Mouse (Mus musculus): ENCODE measurements around the gene Rps6ka4. TPM values are rescaled to one million over a fixed set of nuclear protein-coding genes. Genes with fewer than 3 reads are reported as not detected.

The Rps6ka4 gene
- polyA plus RNA-seq, 1 experiment: 47.6 TPM

DNA sequence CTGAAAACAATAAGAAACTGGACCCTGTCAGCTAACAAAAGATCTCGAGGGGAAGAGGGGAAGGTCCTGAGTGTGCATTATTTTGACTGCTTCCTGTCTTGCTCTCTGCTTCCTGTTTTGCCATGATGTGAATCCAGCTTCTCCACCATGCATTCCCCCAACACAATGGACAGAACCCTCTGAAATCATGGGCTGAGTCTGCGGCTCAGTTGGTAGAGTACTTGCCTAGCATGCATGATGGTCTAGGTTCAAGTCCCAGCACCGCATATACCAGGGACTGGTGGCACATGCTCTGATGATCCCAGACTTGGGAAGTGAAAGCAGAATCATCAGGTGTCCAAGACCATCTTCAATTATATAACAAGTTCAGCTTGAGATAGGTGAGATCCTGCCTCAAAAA, 32.3 kb upstream of the Rps6ka4 start:
- no peak overlapping the region for H3ac ChIP-seq (ENCODE audit: control insufficient read depth, insufficient read length)
- no peak overlapping the region for H3K4me3 ChIP-seq
- no peak overlapping the region for H3K4me2 ChIP-seq (ENCODE audit: low read depth)
- TF ChIP-seq CEBPB (IDR thresholded peaks at IDR 0.05; ENCODE audit: insufficient read depth, poor library complexity, severe bottlenecking): no peak
- no peak for TF ChIP-seq POLR2AphosphoS2 (IDR thresholded peaks at IDR 0.05; ENCODE audit: insufficient read length, low read depth)
- TF ChIP-seq POLR2A (IDR thresholded peaks at IDR 0.05; ENCODE audit: insufficient read length, low read depth): no peak
- no peak for TF ChIP-seq TCF12 (IDR thresholded peaks at IDR 0.05; ENCODE audit: insufficient read depth, poor library complexity, severe bottlenecking)
- no peaks in the 10 kb centered on the region for H3K36me3 ChIP-seq (ENCODE audit: control insufficient read depth, insufficient read depth)
- no peaks in the 10 kb centered on the region for H3K79me2 ChIP-seq (ENCODE audit: control insufficient read depth, insufficient read depth)
- H3K27me3 ChIP-seq (ENCODE audit: control insufficient read depth, insufficient read depth, insufficient read length): no peaks in the 10 kb centered on the region

DNA sequence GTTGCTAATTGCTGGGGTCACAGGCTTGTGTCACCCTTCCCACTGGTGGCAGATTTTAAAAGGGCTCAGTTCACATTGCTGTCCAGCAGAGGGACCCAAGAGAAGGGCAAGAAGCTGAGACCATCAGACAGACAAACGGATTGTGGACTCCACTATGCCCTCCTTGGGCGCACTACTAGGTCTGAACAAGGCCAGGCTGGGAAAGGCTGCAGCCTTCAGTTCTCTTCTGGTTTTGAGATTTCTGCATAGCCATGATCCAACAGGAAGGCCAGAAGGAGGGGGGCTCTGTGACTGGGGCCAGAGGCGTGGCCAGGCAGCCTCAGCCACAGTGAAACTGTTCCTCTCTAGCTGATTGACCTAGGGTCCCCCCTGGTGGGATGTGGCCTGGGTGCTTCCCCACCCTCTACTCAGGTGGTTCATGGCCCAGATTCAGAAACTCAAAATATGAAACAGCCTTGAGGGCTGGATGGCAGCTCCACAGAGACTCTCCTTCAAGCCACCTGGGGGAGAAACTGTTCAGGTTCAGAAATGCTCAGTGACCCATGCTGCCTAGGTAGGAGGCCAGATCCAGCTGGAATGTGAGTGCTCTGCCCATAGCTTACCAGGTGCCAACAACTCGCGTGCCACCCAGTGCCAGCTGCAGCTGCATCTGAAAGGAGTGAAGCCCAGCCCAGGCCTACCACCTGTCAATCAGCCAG, 31.3 kb upstream of the Rps6ka4 start:
- Histone ChIP-seq H3K4me2 (ENCODE audit: low read depth) (peak overlapping the region; percentile 22), H3ac (ENCODE audit: control insufficient read depth, insufficient read length) (no peak overlapping the region), H3K27me3 (ENCODE audit: control insufficient read depth, insufficient read depth, insufficient read length) (no peaks in the 10 kb centered on the region), H3K79me2 (ENCODE audit: control insufficient read depth, insufficient read depth) (no peaks in the 10 kb centered on the region), H3K36me3 (ENCODE audit: control insufficient read depth, insufficient read depth) (no peaks in the 10 kb centered on the region), H3K4me3 (no peak overlapping the region)
- no peak for TF ChIP-seq USF1 (IDR thresholded peaks at IDR 0.05; ENCODE audit: low read depth)
- TF ChIP-seq MYOG (IDR thresholded peaks at IDR 0.05; ENCODE audit: control insufficient read depth in 1 of 3, insufficient read depth in 1 of 3, insufficient read length in 2 of 3, low read depth in 2 of 3): peak in 1 of 3 experiments; percentile 52
- no peak for TF ChIP-seq E2F4 (IDR thresholded peaks at IDR 0.05; ENCODE audit: insufficient read depth)
- no peak for TF ChIP-seq SRF (IDR thresholded peaks at IDR 0.05; ENCODE audit: control insufficient read depth, insufficient read length, low read depth)
- no peak for TF ChIP-seq TCF12 (IDR thresholded peaks at IDR 0.05; ENCODE audit: insufficient read depth, poor library complexity, severe bottlenecking)
- TF ChIP-seq MAX (IDR thresholded peaks at IDR 0.05; ENCODE audit: low read depth): no peak
- TF ChIP-seq MYOD1 (IDR thresholded peaks at IDR 0.05; ENCODE audit: control insufficient read depth in 1 of 3, insufficient read length in 2 of 3, low read depth in 2 of 3): peak in 1 of 3 experiments; percentile 65
- no peak for TF ChIP-seq POLR2A (IDR thresholded peaks at IDR 0.05; ENCODE audit: insufficient read length, low read depth)
- TF ChIP-seq TCF3 (IDR thresholded peaks at IDR 0.05; ENCODE audit: insufficient read length, low read depth): no peak
- TF ChIP-seq POLR2AphosphoS2 (IDR thresholded peaks at IDR 0.05; ENCODE audit: insufficient read length, low read depth): no peak
- no peak for TF ChIP-seq REST (IDR thresholded peaks at IDR 0.05; ENCODE audit: insufficient read depth, insufficient read length)
- no peak for TF ChIP-seq CEBPB (IDR thresholded peaks at IDR 0.05; ENCODE audit: insufficient read depth, poor library complexity, severe bottlenecking)

DNA sequence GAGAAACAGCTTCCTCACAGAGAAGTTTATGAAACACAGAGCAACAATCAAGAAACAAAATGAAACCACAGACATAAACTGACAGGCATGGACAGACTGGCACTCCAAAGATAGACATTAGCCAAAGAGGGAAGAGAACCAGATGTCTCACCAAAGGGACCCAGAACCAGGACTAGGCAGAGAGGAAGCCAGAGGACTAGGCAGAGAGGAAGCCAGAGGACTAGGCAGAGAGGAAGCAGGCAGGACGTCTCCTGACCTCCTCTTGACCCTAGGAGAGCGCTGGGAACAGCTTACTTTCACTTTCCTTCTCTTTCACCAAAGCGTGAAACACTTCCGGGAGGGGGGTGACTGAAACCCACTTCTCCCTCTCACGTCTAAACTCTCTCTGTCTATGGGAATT, 28.9 kb upstream of the Rps6ka4 start:
- no peaks in the 10 kb centered on the region for H3K36me3 ChIP-seq (ENCODE audit: control insufficient read depth, insufficient read depth)
- H3K4me3 ChIP-seq: no peak overlapping the region
- TF ChIP-seq CEBPB (IDR thresholded peaks at IDR 0.05; ENCODE audit: insufficient read depth, poor library complexity, severe bottlenecking) (0 out of 2 replicates have a peak, but pooled peaks have one; percentile 31), E2F4 (IDR thresholded peaks at IDR 0.05; ENCODE audit: insufficient read depth) (no peak)

DNA sequence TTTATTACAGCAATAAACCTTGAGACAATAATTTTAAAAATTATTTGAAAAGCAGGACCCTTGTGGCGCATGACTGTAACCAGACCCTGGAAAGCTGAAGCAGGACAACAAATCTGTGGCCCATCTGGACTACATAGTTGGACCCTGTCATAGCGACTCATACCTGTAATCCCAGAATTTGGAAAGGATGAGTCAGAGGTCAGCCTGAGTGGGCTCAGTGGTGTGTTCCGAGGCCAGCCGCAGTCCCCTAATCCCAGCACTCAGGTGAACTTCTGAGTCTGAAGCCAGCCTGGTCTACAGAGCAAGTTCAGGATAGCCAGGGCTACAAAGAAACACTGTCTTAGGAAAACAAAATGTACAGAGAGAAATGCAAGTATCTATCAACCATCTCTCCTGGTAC, 21.0 kb upstream of the Rps6ka4 start:
- Histone ChIP-seq H3K4me3 (no peak overlapping the region), H3K4me2 (ENCODE audit: low read depth) (no peak overlapping the region), H3ac (ENCODE audit: control insufficient read depth, insufficient read length) (no peak overlapping the region), H3K79me2 (ENCODE audit: control insufficient read depth, insufficient read depth) (no peaks in the 10 kb centered on the region), H3K27me3 (ENCODE audit: control insufficient read depth, insufficient read depth, insufficient read length) (no peaks in the 10 kb centered on the region), H3K36me3 (ENCODE audit: control insufficient read depth, insufficient read depth) (no peaks in the 10 kb centered on the region)
- TF ChIP-seq MAX (IDR thresholded peaks at IDR 0.05; ENCODE audit: low read depth) (no peak), E2F4 (IDR thresholded peaks at IDR 0.05; ENCODE audit: insufficient read depth) (no peak), USF1 (IDR thresholded peaks at IDR 0.05; ENCODE audit: low read depth) (no peak), POLR2AphosphoS2 (IDR thresholded peaks at IDR 0.05; ENCODE audit: insufficient read length, low read depth) (no peak), CEBPB (IDR thresholded peaks at IDR 0.05; ENCODE audit: insufficient read depth, poor library complexity, severe bottlenecking) (no peak), REST (IDR thresholded peaks at IDR 0.05; ENCODE audit: insufficient read depth, insufficient read length) (no peak), TCF12 (IDR thresholded peaks at IDR 0.05; ENCODE audit: insufficient read depth, poor library complexity, severe bottlenecking) (no peak), POLR2A (IDR thresholded peaks at IDR 0.05; ENCODE audit: insufficient read length, low read depth) (no peak), MYOD1 (IDR thresholded peaks at IDR 0.05; ENCODE audit: control insufficient read depth in 1 of 3, insufficient read length in 2 of 3, low read depth in 2 of 3) (no peak), TCF3 (IDR thresholded peaks at IDR 0.05; ENCODE audit: insufficient read length, low read depth) (no peak), SRF (IDR thresholded peaks at IDR 0.05; ENCODE audit: control insufficient read depth, insufficient read length, low read depth) (no peak), MYOG (IDR thresholded peaks at IDR 0.05; ENCODE audit: control insufficient read depth in 1 of 3, insufficient read depth in 1 of 3, insufficient read length in 2 of 3, low read depth in 2 of 3) (no peak)

More for the DNA sequence above, 28.9 kb upstream of the Rps6ka4 start:
- Histone ChIP-seq H3K79me2 (ENCODE audit: control insufficient read depth, insufficient read depth) (no peaks in the 10 kb centered on the region), H3K4me2 (ENCODE audit: low read depth) (peak overlapping the region; percentile 66), H3K27me3 (ENCODE audit: control insufficient read depth, insufficient read depth, insufficient read length) (no peaks in the 10 kb centered on the region), H3ac (ENCODE audit: control insufficient read depth, insufficient read length) (no peak overlapping the region)

DNA sequence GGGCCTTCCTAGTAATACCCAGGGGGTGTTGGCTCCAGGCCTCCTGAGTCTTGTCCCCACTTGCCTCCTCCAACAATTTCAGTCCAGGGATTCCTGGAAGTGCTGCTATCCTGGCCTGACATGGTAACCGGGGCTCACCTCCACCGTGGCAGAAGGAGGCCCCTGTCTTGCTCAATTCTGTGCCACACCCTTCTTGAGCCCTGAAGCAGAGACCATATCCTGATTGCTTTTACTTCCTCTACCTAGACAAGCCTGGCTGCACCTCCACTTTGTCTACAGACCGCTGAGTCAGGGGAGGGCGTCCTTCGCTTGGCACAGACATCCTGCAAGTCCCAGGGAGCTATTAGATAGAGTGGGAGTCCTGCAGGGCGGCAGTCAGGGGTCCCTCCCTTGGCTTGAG, 20.3 kb upstream of the Rps6ka4 start:
- no peak overlapping the region for H3K4me2 ChIP-seq (ENCODE audit: low read depth)
- TF ChIP-seq E2F4 (IDR thresholded peaks at IDR 0.05; ENCODE audit: insufficient read depth) (no peak), POLR2A (IDR thresholded peaks at IDR 0.05; ENCODE audit: insufficient read length, low read depth) (no peak), TCF12 (IDR thresholded peaks at IDR 0.05; ENCODE audit: insufficient read depth, poor library complexity, severe bottlenecking) (no peak), MAX (IDR thresholded peaks at IDR 0.05; ENCODE audit: low read depth) (no peak), TCF3 (IDR thresholded peaks at IDR 0.05; ENCODE audit: insufficient read length, low read depth) (no peak), SRF (IDR thresholded peaks at IDR 0.05; ENCODE audit: control insufficient read depth, insufficient read length, low read depth) (no peak), USF1 (IDR thresholded peaks at IDR 0.05; ENCODE audit: low read depth) (no peak), POLR2AphosphoS2 (IDR thresholded peaks at IDR 0.05; ENCODE audit: insufficient read length, low read depth) (no peak), CEBPB (IDR thresholded peaks at IDR 0.05; ENCODE audit: insufficient read depth, poor library complexity, severe bottlenecking) (no peak), MYOG (IDR thresholded peaks at IDR 0.05; ENCODE audit: control insufficient read depth in 1 of 3, insufficient read depth in 1 of 3, insufficient read length in 2 of 3, low read depth in 2 of 3) (no peak), MYOD1 (IDR thresholded peaks at IDR 0.05; ENCODE audit: control insufficient read depth in 1 of 3, insufficient read length in 2 of 3, low read depth in 2 of 3) (no peak), REST (IDR thresholded peaks at IDR 0.05; ENCODE audit: insufficient read depth, insufficient read length) (no peak)
- H3K36me3 ChIP-seq (ENCODE audit: control insufficient read depth, insufficient read depth): no peaks in the 10 kb centered on the region
- H3K27me3 ChIP-seq (ENCODE audit: control insufficient read depth, insufficient read depth, insufficient read length): no peaks in the 10 kb centered on the region
- no peak overlapping the region for H3K4me3 ChIP-seq
- no peaks in the 10 kb centered on the region for H3K79me2 ChIP-seq (ENCODE audit: control insufficient read depth, insufficient read depth)
- no peak overlapping the region for H3ac ChIP-seq (ENCODE audit: control insufficient read depth, insufficient read length)

Data from myocyte (in vitro differentiated cells).